Mouse (Mus musculus): ENCODE data around the gene Olfr1443. TPM values are rescaled to one million over a fixed set of nuclear protein-coding genes. Genes with fewer than 3 reads are reported as not detected.

Olfr1443 gene
- polyA plus RNA-seq, 3 experiments from 2014 or later = not detected

Other genes starting within 250 kb of the Olfr1443 start
- gene Mpeg1, start 217.3 kb upstream of the Olfr1443 start, polyA plus RNA-seq (2017; shearing (Covaris generic)) = under 1 TPM in 2 of 3 experiments, not detected in 1; 0.17 to 0.97 TPM
- gene Dtx4, start 176.7 kb upstream of the Olfr1443 start, polyA plus RNA-seq (2017; shearing (Covaris generic)) = 10 to 100 TPM in 2 of 3 experiments, under 1 TPM in 1; 0.96 to 13.7 (median 11.0) TPM
- 10 to 100 TPM; 38.8 to 73.2 (median 42.7) TPM for gene Fam111a, start 132.4 kb upstream of the Olfr1443 start, polyA plus RNA-seq (2017; shearing (Covaris generic))
- not detected for gene Gm4952, start 78.1 kb upstream of the Olfr1443 start, polyA plus RNA-seq (2017; shearing (Covaris generic))
- gene Glyat, start 44.8 kb upstream of the Olfr1443 start, polyA plus RNA-seq (2017; shearing (Covaris generic)) = not detected
- not detected for gene Olfr1442, start 7.7 kb upstream of the Olfr1443 start, polyA plus RNA-seq (2017; shearing (Covaris generic))
- not detected for gene Keg1, start 17.7 kb downstream of the Olfr1443 start, polyA plus RNA-seq (2017; shearing (Covaris generic))
- 1 to 10 TPM; 2.4 to 4.2 (median 3.7) TPM for gene Cntf, start 87.5 kb downstream of the Olfr1443 start, polyA plus RNA-seq (2017; shearing (Covaris generic))
- 10 to 100 TPM; 17.7 to 22.3 (median 19.1) TPM for gene Zfp91, start 118.0 kb downstream of the Olfr1443 start, polyA plus RNA-seq (2017; shearing (Covaris generic))
- 100 to 1,000 TPM; 257 to 302 (median 261) TPM for gene Lpxn, start 118.1 kb downstream of the Olfr1443 start, polyA plus RNA-seq (2017; shearing (Covaris generic))
- under 1 TPM; 0.47 to 0.91 (median 0.54) TPM for gene Gm5244, start 168.6 kb downstream of the Olfr1443 start, polyA plus RNA-seq (2017; shearing (Covaris generic))
- 1 to 10 TPM in 1 of 3 experiments, under 1 TPM in 2; 0.70 to 1.3 (median 0.74) TPM for gene Olfr1444, start 179.2 kb downstream of the Olfr1443 start, polyA plus RNA-seq (2017; shearing (Covaris generic))
- not detected for gene Olfr1445, start 205.7 kb downstream of the Olfr1443 start, polyA plus RNA-seq (2017; shearing (Covaris generic))
- gene Olfr1446, start 215.4 kb downstream of the Olfr1443 start, polyA plus RNA-seq (2017; shearing (Covaris generic)) = not detected
- not detected for gene Olfr1447, start 225.6 kb downstream of the Olfr1443 start, polyA plus RNA-seq (2017; shearing (Covaris generic))
- not detected for gene Olfr1448, start 246.3 kb downstream of the Olfr1443 start, polyA plus RNA-seq (2017; shearing (Covaris generic))

All from inflammation-experienced regulatory T-cells, adult 6 months (primary cell).